Mouse (Mus musculus) thymus, adult 2 months (tissue): ENCODE measurements around the gene Pparg.

Source experiments
- CTCF ChIP-seq: fragments of 200-500 bp; IDR thresholded peaks from 2 replicates; pipeline ENCODE4 v1.5.1; 2012; ENCODE audit warnings: mild to moderate bottlenecking, control low read depth, low read length, moderate library complexity, borderline replicate concordance; ENCODE audit not compliant: control insufficient read depth, poor library complexity, insufficient read depth; ENCODE audit errors: extremely low read depth
- POLR2A ChIP-seq: fragments of 200-500 bp; IDR thresholded peaks from 2 replicates; pipeline ENCODE4 v1.6.1; 2012; ENCODE audit warnings: mild to moderate bottlenecking, low read length, control low read depth, moderate library complexity; ENCODE audit not compliant: control insufficient read depth, poor library complexity, insufficient read depth; ENCODE audit errors: extremely low read depth

DNA sequence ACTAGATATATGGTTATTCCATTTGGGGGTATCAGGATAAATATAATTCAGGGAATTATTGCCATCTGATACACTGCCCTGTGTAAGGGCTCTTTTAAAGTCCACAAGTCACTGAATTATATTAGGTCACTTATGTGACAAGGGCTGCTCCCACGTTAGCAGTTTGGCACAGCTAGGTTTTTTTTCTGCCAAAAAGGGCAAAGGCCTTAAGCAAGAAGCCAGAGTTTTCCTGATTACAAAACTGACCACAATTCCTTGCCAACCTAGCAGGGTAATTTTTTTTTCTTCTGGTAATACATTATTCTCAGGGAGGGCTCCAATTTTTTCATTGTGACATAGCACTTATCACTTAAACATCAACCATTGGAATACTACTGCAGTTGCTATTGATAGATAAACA, 60.2 kb downstream of the Pparg start:
- no peak for TF ChIP-seq POLR2A
- no peak for TF ChIP-seq CTCF
